Mouse (Mus musculus) spleen, adult 2 months (tissue): ENCODE data around the gene Ak9. TPM values are rescaled to one million over a fixed set of nuclear protein-coding genes. Genes with fewer than 3 reads are reported as not detected.

ENCODE experiments used
- DNase-seq, 2 experiments: peaks; one replicate each; pipeline versions ENCODE4 v3.0.0 to v3.0.0-alpha.2; 2012 to 2021; ENCODE audit warnings: low spot score in 2 of 2, low read depth in 1 of 2
- H3K27ac ChIP-seq: fragments of 200-500 bp; 2 replicates; pipeline ENCODE4 v1.5.1; 2012; ENCODE audit warnings: low read length, inconsistent platforms; ENCODE audit not compliant: insufficient read depth
- H3K27me3 ChIP-seq: fragments of 200-500 bp; 2 replicates; pipeline ENCODE4 v1.6.1; 2012; ENCODE audit warnings: mild to moderate bottlenecking, moderate library complexity, low read length, inconsistent platforms; ENCODE audit not compliant: control insufficient read depth, insufficient read depth
- H3K36me3 ChIP-seq: fragments of 200-500 bp; 2 replicates; pipeline ENCODE4 v1.6.1; 2012; ENCODE audit warnings: mild to moderate bottlenecking, low read length, inconsistent platforms; ENCODE audit not compliant: control insufficient read depth, insufficient read depth
- H3K4me1 ChIP-seq: fragments of 200-500 bp; 2 replicates; pipeline ENCODE4 v1.6.1; 2011; ENCODE audit warnings: inconsistent platforms; ENCODE audit not compliant: control insufficient read depth, insufficient read depth, insufficient read length
- H3K4me3 ChIP-seq: fragments of 200-500 bp; 2 replicates; pipeline ENCODE4 v1.5.1; 2011; ENCODE audit warnings: mild to moderate bottlenecking, inconsistent platforms; ENCODE audit not compliant: insufficient read depth, insufficient read length; ENCODE audit errors: extremely low read depth
- CTCF ChIP-seq: fragments of 200-500 bp; IDR thresholded peaks from 2 replicates; pipeline ENCODE4 v1.5.1; 2011; ENCODE audit warnings: mild to moderate bottlenecking, inconsistent platforms; ENCODE audit not compliant: insufficient read depth, insufficient read length, insufficient replicate concordance; ENCODE audit errors: extremely low read depth
- POLR2A ChIP-seq: fragments of 200-500 bp; IDR thresholded peaks from 2 replicates; pipeline ENCODE4 v1.6.1; 2011; ENCODE audit warnings: low read depth, low read length, inconsistent platforms
- WGBS: fragments of 180-500 bp; shearing (Covaris S2); methylation state at CpG from one replicate; pipeline ENCODE4 v1.1.7; 2018; 5-methylcytosine and 5-hydroxymethylcytosine counted together
- polyA plus RNA-seq: library from polyadenylated mRNA; depleted of rRNA; stranded (reverse); fragments of >200 nt; gene quantifications from 2 replicates; pipeline ENCODE4 v1.2.3, GENCODE M21; 2012

Ak9 gene
- polyA plus RNA-seq, 1 experiment: not detected

DNA sequence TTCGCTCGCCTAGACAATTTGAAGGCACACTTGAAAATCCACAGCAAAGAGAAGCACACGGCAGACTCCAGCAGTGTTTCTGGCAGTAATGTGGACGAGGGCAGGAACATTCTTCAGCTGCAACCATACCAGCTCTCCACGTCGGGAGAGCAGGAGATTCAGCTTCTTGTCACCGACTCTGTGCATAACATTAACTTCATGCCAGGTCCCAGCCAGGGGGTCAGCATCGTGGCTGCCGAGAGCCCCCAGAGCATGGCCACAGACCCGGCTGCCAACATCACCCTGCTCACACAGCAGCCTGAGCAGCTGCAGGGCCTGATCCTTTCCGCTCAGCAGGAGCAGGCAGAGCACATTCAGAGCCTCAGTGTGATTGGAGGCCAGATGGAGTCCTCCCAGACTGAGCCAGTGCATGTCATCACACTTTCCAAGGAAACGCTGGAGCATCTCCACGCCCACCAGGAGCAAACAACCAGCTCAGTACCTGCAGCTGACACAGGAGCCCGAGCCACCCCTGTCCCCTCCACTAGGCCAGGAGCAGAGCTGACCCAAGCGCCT, 160.7 kb downstream of the Ak9 start:
- H3K4me1 ChIP-seq: no peaks in the 10 kb centered on the region
- no peaks in the 10 kb centered on the region for H3K27me3 ChIP-seq
- peaks cover 19% of the 10 kb centered on the region for H3K36me3 ChIP-seq
- WGBS: 91% methylated on average over 15 of the region's 15 CpGs
- no peak overlapping the region for H3K4me3 ChIP-seq
- DNase-seq: no peak
- H3K27ac ChIP-seq: no peak overlapping the region
- no peak for TF ChIP-seq POLR2A
- TF ChIP-seq CTCF: no peak

- DNase-seq: no peak
- 91% methylated on average over 6 of the region's 6 CpGs for WGBS
- H3K27ac ChIP-seq: no peak overlapping the region
These were observed 163.5 kb downstream of the Ak9 start for GRCm38 (mm10) chr10:41467325-41467724.

GRCm38 (mm10) chr10:41470693-41471092, 166.9 kb downstream of the Ak9 start:
- peaks cover under 1% of the 10 kb centered on the region; the same call in 1 of the 2 replicates for H3K36me3 ChIP-seq

More at GRCm38 (mm10) chr10:41467325-41467724, 163.5 kb downstream of the Ak9 start:
- TF ChIP-seq POLR2A (no peak), CTCF (no peak)
- H3K4me3 ChIP-seq: no peak overlapping the region
- no peaks in the 10 kb centered on the region for H3K4me1 ChIP-seq
- no peaks in the 10 kb centered on the region for H3K27me3 ChIP-seq
- peaks cover 16% of the 10 kb centered on the region for H3K36me3 ChIP-seq

GRCm38 (mm10) chr10:41472534-41472933, 168.8 kb downstream of the Ak9 start:
- DNase-seq: no peak
- H3K27ac ChIP-seq: peak overlapping the region; percentile 76
- no peak for TF ChIP-seq CTCF
- no peak for TF ChIP-seq POLR2A
- peaks cover 18% of the 10 kb centered on the region; the same call in 1 of the 2 replicates for H3K4me1 ChIP-seq
- no peaks in the 10 kb centered on the region for H3K27me3 ChIP-seq
- no peaks in the 10 kb centered on the region; the same call in 1 of the 2 replicates for H3K36me3 ChIP-seq
- H3K4me3 ChIP-seq: no peak overlapping the region

More at GRCm38 (mm10) chr10:41470693-41471092, 166.9 kb downstream of the Ak9 start:
- Histone ChIP-seq H3K4me3 (no peak overlapping the region), H3K27me3 (no peaks in the 10 kb centered on the region), H3K4me1 (peaks cover 18% of the 10 kb centered on the region; the same call in 1 of the 2 replicates), H3K27ac (no peak overlapping the region)
- TF ChIP-seq POLR2A (no peak), CTCF (no peak)
- WGBS: 85% methylated on average over 3 of the region's 3 CpGs
- no peak for DNase-seq

- Histone ChIP-seq H3K36me3 (peaks cover under 1% of the 10 kb centered on the region; the same call in 1 of the 2 replicates), H3K4me1 (peaks cover 23% of the 10 kb centered on the region; the same call in 1 of the 2 replicates), H3K27me3 (no peaks in the 10 kb centered on the region), H3K4me3 (no peak overlapping the region), H3K27ac (peak overlapping the region; percentile 76)
- 42% methylated on average over 5 of the region's 5 CpGs for WGBS
- no peak for TF ChIP-seq POLR2A
- no peak for TF ChIP-seq CTCF
- no peak for DNase-seq
These were observed 169.2 kb downstream of the Ak9 start for GRCm38 (mm10) chr10:41472962-41473481.

DNA sequence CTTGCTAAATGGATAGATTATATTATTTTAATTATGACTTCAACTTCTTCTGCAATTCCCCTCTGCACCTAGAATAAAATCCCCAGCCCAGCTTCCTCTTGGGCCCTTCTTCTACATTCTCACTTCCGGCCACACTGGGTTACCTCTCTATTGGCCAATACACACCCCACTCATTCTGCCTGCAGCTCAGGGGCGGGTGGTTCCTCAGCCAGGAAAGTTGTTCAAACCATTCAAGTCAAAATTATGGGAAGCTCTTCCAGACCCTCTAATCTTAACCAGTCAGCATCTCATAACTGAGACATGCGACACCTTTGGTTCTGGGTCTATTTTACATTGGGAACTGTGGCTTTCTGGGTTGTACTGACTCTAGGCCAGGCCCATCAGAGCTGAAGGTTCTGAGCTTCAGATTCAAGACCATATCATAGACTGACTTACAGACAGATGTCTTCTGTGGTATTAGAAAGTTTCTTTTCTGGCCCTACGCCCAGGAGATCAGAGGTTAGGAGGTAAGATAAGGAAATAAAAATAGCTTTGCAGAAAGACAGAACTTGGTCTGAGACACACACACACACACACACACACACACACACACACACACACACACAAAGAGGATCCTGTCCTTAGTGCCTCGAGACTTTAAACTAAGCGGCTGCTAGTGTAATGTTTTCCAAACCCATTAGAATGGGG, 170.1 kb downstream of the Ak9 start:
- H3K4me3 ChIP-seq: no peak overlapping the region
- 14% methylated on average over 6 of the region's 6 CpGs for WGBS
- peak overlapping the region; percentile 76 for H3K27ac ChIP-seq
- DNase-seq: peak in 1 of 2 experiments; percentile 67
- peaks cover 24% of the 10 kb centered on the region; the same call in 1 of the 2 replicates for H3K4me1 ChIP-seq
- H3K36me3 ChIP-seq: peaks cover 9% of the 10 kb centered on the region
- H3K27me3 ChIP-seq: no peaks in the 10 kb centered on the region
- TF ChIP-seq POLR2A: no peak
- no peak for TF ChIP-seq CTCF

- H3K4me1 ChIP-seq: peaks cover 24% of the 10 kb centered on the region; the same call in 1 of the 2 replicates
- 76% methylated on average over 1 of the region's 1 CpGs for WGBS
- TF ChIP-seq POLR2A: no peak
- no peak for TF ChIP-seq CTCF
- peaks cover 19% of the 10 kb centered on the region for H3K36me3 ChIP-seq
- DNase-seq: no peak
- H3K27me3 ChIP-seq: no peaks in the 10 kb centered on the region
- peak overlapping the region; percentile 73 for H3K27ac ChIP-seq
- no peak overlapping the region for H3K4me3 ChIP-seq
These were observed 171.2 kb downstream of the Ak9 start for GRCm38 (mm10) chr10:41474981-41475391.
